Mouse (Mus musculus) myocyte (in vitro differentiated cells): ENCODE data around the gene Itgb5. TPM values are rescaled to one million over a fixed set of nuclear protein-coding genes. Genes with fewer than 3 reads are reported as not detected.

Source experiments
- H3K27me3 ChIP-seq: one replicate; pipeline ENCODE4 v1.6.1; 2011; ENCODE audit not compliant: control insufficient read depth, insufficient read depth, insufficient read length
- H3K36me3 ChIP-seq: one replicate; pipeline ENCODE4 v1.6.1; 2011; ENCODE audit not compliant: control insufficient read depth, insufficient read depth
- H3K4me2 ChIP-seq: one replicate; pipeline ENCODE4 v1.6.1; 2011; ENCODE audit warnings: low read depth, control low read depth
- H3K4me3 ChIP-seq: one replicate; pipeline ENCODE4 v1.5.1; 2011; ENCODE audit warnings: mild to moderate bottlenecking, control low read depth, moderate library complexity
- H3K79me2 ChIP-seq: one replicate; pipeline ENCODE4 v1.6.1; 2011; ENCODE audit not compliant: control insufficient read depth, insufficient read depth
- H3ac ChIP-seq: one replicate; pipeline ENCODE4 v1.6.1; 2011; ENCODE audit not compliant: control insufficient read depth, insufficient read length
- CEBPB ChIP-seq: IDR thresholded peaks from 2 replicates; pipeline ENCODE4 v1.6.1; 2011; ENCODE audit warnings: mild to moderate bottlenecking, moderate library complexity; ENCODE audit not compliant: poor library complexity, insufficient read depth, severe bottlenecking
- E2F4 ChIP-seq: IDR thresholded peaks from one replicate; pipeline ENCODE4 v1.6.1; 2011; ENCODE audit warnings: mild to moderate bottlenecking, control low read depth, moderate library complexity; ENCODE audit not compliant: insufficient read depth
- MAX ChIP-seq: IDR thresholded peaks from one replicate; pipeline ENCODE4 v1.6.1; 2011; ENCODE audit warnings: low read depth, mild to moderate bottlenecking, control low read depth
- MYOD1 ChIP-seq, 3 experiments: IDR thresholded peaks; one replicate each; pipeline ENCODE4 v1.6.1; 2011; ENCODE audit warnings: control low read depth in 2 of 3, low read depth in 2 of 3, mild to moderate bottlenecking in 2 of 3, moderate library complexity in 1 of 3; ENCODE audit not compliant: insufficient read length in 2 of 3, control insufficient read depth in 1 of 3
- MYOG ChIP-seq, 3 experiments: IDR thresholded peaks; one replicate each; pipeline ENCODE4 v1.6.1; 2011; ENCODE audit warnings: control low read depth in 2 of 3, low read depth in 2 of 3, mild to moderate bottlenecking in 2 of 3; ENCODE audit not compliant: insufficient read length in 2 of 3, control insufficient read depth in 1 of 3, insufficient read depth in 1 of 3
- POLR2A ChIP-seq: IDR thresholded peaks from one replicate; pipeline ENCODE4 v1.6.1; 2011; ENCODE audit warnings: low read depth, mild to moderate bottlenecking, control low read depth, moderate library complexity; ENCODE audit not compliant: insufficient read length
- POLR2AphosphoS2 ChIP-seq: IDR thresholded peaks from one replicate; pipeline ENCODE4 v1.6.1; 2011; ENCODE audit warnings: low read depth, control low read depth; ENCODE audit not compliant: insufficient read length
- REST ChIP-seq: IDR thresholded peaks from one replicate; pipeline ENCODE4 v1.6.1; 2011; ENCODE audit warnings: mild to moderate bottlenecking, control low read depth, moderate library complexity; ENCODE audit not compliant: insufficient read depth, insufficient read length
- SRF ChIP-seq: IDR thresholded peaks from one replicate; pipeline ENCODE4 v1.6.1; 2011; ENCODE audit warnings: low read depth; ENCODE audit not compliant: control insufficient read depth, insufficient read length
- TCF12 ChIP-seq: IDR thresholded peaks from one replicate; pipeline ENCODE4 v1.6.1; 2011; ENCODE audit warnings: mild to moderate bottlenecking, control low read depth; ENCODE audit not compliant: poor library complexity, insufficient read depth, severe bottlenecking
- TCF3 ChIP-seq: IDR thresholded peaks from one replicate; pipeline ENCODE4 v1.6.1; 2011; ENCODE audit warnings: low read depth, control low read depth; ENCODE audit not compliant: insufficient read length
- USF1 ChIP-seq: IDR thresholded peaks from one replicate; pipeline ENCODE4 v1.6.1; 2011; ENCODE audit warnings: low read depth, mild to moderate bottlenecking, control low read depth, moderate library complexity
- polyA plus RNA-seq: library from polyadenylated mRNA; unstranded; fragments of >200 nt; fragmentation: generic; extraction: Trizol; gene quantifications from one replicate; pipeline ENCODE4 v1.2.1, GENCODE M21; 2012; ENCODE audit warnings: missing spikeins

Gene Itgb5
- polyA plus RNA-seq, 1 experiment = 114 TPM

GRCm38 (mm10) chr16:33986993-33987392, 157.5 kb downstream of the Itgb5 start:
- Histone ChIP-seq H3K4me2 (no peak overlapping the region), H3K36me3 (no peaks in the 10 kb centered on the region), H3ac (no peak overlapping the region), H3K79me2 (no peaks in the 10 kb centered on the region), H3K27me3 (no peaks in the 10 kb centered on the region), H3K4me3 (no peak overlapping the region)
- TF ChIP-seq POLR2AphosphoS2 (no peak), TCF3 (no peak), E2F4 (no peak), MYOG (IDR thresholded peaks at IDR 0.05; ENCODE audit: control insufficient read depth in 1 of 3, insufficient read depth in 1 of 3, insufficient read length in 2 of 3, low read depth in 2 of 3) (no peak), POLR2A (no peak), TCF12 (no peak), USF1 (no peak), SRF (no peak), MYOD1 (IDR thresholded peaks at IDR 0.05; ENCODE audit: control insufficient read depth in 1 of 3, insufficient read length in 2 of 3, low read depth in 2 of 3) (no peak), CEBPB (no peak), REST (no peak), MAX (no peak)

- H3K79me2 ChIP-seq = no peaks in the 10 kb centered on the region
- no peaks in the 10 kb centered on the region for H3K27me3 ChIP-seq
- no peak for TF ChIP-seq MAX
- no peaks in the 10 kb centered on the region for H3K36me3 ChIP-seq
- no peak overlapping the region for H3K4me3 ChIP-seq
- H3K4me2 ChIP-seq = no peak overlapping the region
- H3ac ChIP-seq = no peak overlapping the region
These were observed 159.0 kb downstream of the Itgb5 start for GRCm38 (mm10) chr16:33988358-33989012.

- TF ChIP-seq MYOD1 (IDR thresholded peaks at IDR 0.05; ENCODE audit: control insufficient read depth in 1 of 3, insufficient read length in 2 of 3, low read depth in 2 of 3) = no peak
- TF ChIP-seq SRF = no peak
- TF ChIP-seq MYOG (IDR thresholded peaks at IDR 0.05; ENCODE audit: control insufficient read depth in 1 of 3, insufficient read depth in 1 of 3, insufficient read length in 2 of 3, low read depth in 2 of 3) = no peak
- TF ChIP-seq MAX = no peak
- TF ChIP-seq TCF12 = no peak
- TF ChIP-seq E2F4 = no peak
- TF ChIP-seq REST = no peak
- TF ChIP-seq USF1 = no peak
- TF ChIP-seq POLR2A = no peak
- no peak for TF ChIP-seq POLR2AphosphoS2
- no peak for TF ChIP-seq CEBPB
- no peak for TF ChIP-seq TCF3
- H3K27me3 ChIP-seq = no peaks in the 10 kb centered on the region
These were observed 159.6 kb downstream of the Itgb5 start for GRCm38 (mm10) chr16:33989106-33989505.

GRCm38 (mm10) chr16:33990712-33991111, 161.2 kb downstream of the Itgb5 start:
- H3K27me3 ChIP-seq = no peaks in the 10 kb centered on the region
- H3K36me3 ChIP-seq = no peaks in the 10 kb centered on the region
- no peak overlapping the region for H3K4me2 ChIP-seq

More at GRCm38 (mm10) chr16:33989106-33989505, 159.6 kb downstream of the Itgb5 start:
- Histone ChIP-seq H3K4me3 (no peak overlapping the region), H3K79me2 (no peaks in the 10 kb centered on the region), H3ac (no peak overlapping the region), H3K4me2 (no peak overlapping the region), H3K36me3 (no peaks in the 10 kb centered on the region)

More at GRCm38 (mm10) chr16:33990712-33991111, 161.2 kb downstream of the Itgb5 start:
- no peaks in the 10 kb centered on the region for H3K79me2 ChIP-seq
- no peak overlapping the region for H3K4me3 ChIP-seq
- TF ChIP-seq CEBPB (no peak), E2F4 (no peak), TCF12 (no peak), SRF (no peak), MYOD1 (IDR thresholded peaks at IDR 0.05; ENCODE audit: control insufficient read depth in 1 of 3, insufficient read length in 2 of 3, low read depth in 2 of 3) (no peak), TCF3 (no peak), MAX (no peak), USF1 (no peak), POLR2AphosphoS2 (no peak), MYOG (IDR thresholded peaks at IDR 0.05; ENCODE audit: control insufficient read depth in 1 of 3, insufficient read depth in 1 of 3, insufficient read length in 2 of 3, low read depth in 2 of 3) (no peak), REST (no peak), POLR2A (no peak)
- H3ac ChIP-seq = no peak overlapping the region
